In genomic region chrX:157486765-157487164, GRCm38 (mm10) we compare ENCODE assay signal across 8 mouse cellular contexts. TPM values are rescaled to one million over a fixed set of nuclear protein-coding genes. Genes with fewer than 3 reads are reported as not detected.
DNase-seq lines count a peak whose midpoint lies in the region; ATAC-seq lines count a peak whose summit lies in the region.

No protein-coding gene starts in this region.

- H3K9me3 ChIP-seq in liver, embryonic 12.5 days (replicated peaks): no peaks in the 10 kb centered on the region

- H3K27me3 ChIP-seq in liver, embryonic 12.5 days (replicated peaks): no peaks in the 10 kb centered on the region; the same call in 1 of the 2 replicates

- H3K4me1 ChIP-seq in liver, embryonic 12.5 days: peaks cover 6% of the 10 kb centered on the region; the same call in 1 of the 2 replicates

- no peaks in the 10 kb centered on the region for H3K36me3 ChIP-seq in liver, embryonic 12.5 days

- no peak overlapping the region for H3K9ac ChIP-seq in liver, embryonic 12.5 days

- no peak for ATAC-seq in cerebellum, adult (ENCODE audit: insufficient number of reproducible peaks, low FRiP score, low TSS enrichment)
- no peak for ATAC-seq in liver, embryonic 12.5 days

- WGBS in liver, embryonic 12.5 days (ENCODE audit: insufficient replicate concordance): 34% methylated on average over 2 of the region's 2 CpGs

- DNase-seq in cerebellum, adult 18-20 months: peak; percentile 52 to 58
- peak; percentile 6 for DNase-seq in liver
- peak; percentile 25 for DNase-seq in cerebellum, adult 8-10 months
- DNase-seq in kidney, postnatal 14 days: peak; percentile 32
- DNase-seq in retina, postnatal 1 day: peak; percentile 51
- DNase-seq in right cerebral cortex, adult 18-20 months: no peak

- no peak overlapping the region for H3K4me2 ChIP-seq in liver, embryonic 12.5 days

- H3K4me3 ChIP-seq in liver, embryonic 12.5 days: no peak overlapping the region

- H3K27ac ChIP-seq in liver, embryonic 12.5 days: no peak overlapping the region

RNA-seq across cellular contexts. Expression of gene Sms, which starts 5.3 kb away (rescaled TPM):
- 31.2 and 33.3 TPM in 2 replicates for polyA plus RNA-seq in liver, embryonic 12.5 days (2016; fragmentation: Nextera tagmentation; extraction: Ambion mirVana)
